Mouse (Mus musculus) adrenal gland, postnatal 10 days (tissue): ENCODE measurements around the gene Olfr1490. TPM values are rescaled to one million over a fixed set of nuclear protein-coding genes. Genes with fewer than 3 reads are reported as not detected.
"Not testable (repeated sequence)": the region's sequence is repeated elsewhere in the genome, so short reads cannot be mapped to it uniquely, and the experiment has no call there.

Experiments
- DNase-seq: peaks from one replicate; pipeline ENCODE4 v3.0.0; 2021; ENCODE audit warnings: mixed read lengths
- long read RNA-seq, 2 experiments: library from polyadenylated mRNA; stranded (forward); transcript quantifications; one replicate each; pipeline ENCODE4 v2.0.0; 2021
- microRNA-seq: library from miRNA; unstranded; fragments of <30 nt; microRNA quantifications from one replicate; pipeline ENCODE4 v1.2.0, GENCODE M21; 2021
- total RNA-seq, 2 experiments: library from RNA; stranded (reverse); gene quantifications; 2 replicates each; pipeline ENCODE4 v1.2.3; 2021

Gene Olfr1490
- total RNA-seq: not detected
- long read RNA-seq, experiment 1: 0 reads
- long read RNA-seq, experiment 2: 0 reads

DNA sequence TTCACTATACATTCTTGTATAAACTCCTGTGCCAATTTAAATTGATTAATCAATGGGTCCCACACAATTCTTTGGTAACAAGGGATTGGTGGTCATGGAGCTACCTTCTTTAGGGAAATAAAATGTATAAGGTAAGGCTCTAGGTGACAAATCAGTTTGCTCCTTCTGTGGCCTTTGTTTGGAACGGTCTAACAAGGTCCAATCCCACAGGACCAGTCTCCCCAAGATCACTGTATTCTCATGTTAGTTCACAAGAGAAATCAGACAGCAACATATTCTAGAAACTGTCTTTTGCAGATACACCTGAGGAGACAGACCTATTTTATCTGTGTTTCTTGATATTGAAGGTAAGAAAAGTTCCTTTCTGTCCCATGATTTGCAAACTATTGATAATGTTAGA lies at the start of gene Olfr1490:
Olfr1490 (plus strand) TSS at position 301 of the 400 bp plus-strand sequence.
- DNase-seq: no peak

DNA sequence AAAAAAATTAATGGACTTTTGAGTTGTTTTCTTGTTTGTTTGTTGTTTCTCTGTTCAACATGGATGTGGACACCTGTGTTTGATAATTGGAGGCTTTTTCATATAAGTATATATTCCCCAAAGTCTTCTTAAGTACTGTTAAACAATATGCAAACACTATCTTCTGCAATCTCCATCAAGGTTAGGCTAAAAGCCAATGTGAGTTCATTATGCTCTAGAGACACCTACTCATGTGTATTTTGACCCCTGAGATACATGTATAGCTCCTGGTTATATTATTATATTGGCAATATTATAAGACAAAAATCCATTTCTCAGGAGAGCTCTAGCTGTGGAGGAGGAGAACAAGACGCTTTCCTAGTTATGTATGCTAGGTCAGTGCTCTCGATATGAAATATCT lies 33.8 kb upstream of the Olfr1490 start, which contains the start of gene Olfr1487:
Olfr1487 (plus strand) TSS at position 301 of the 400 bp plus-strand sequence.
- DNase-seq: not testable (repeated sequence)

DNA sequence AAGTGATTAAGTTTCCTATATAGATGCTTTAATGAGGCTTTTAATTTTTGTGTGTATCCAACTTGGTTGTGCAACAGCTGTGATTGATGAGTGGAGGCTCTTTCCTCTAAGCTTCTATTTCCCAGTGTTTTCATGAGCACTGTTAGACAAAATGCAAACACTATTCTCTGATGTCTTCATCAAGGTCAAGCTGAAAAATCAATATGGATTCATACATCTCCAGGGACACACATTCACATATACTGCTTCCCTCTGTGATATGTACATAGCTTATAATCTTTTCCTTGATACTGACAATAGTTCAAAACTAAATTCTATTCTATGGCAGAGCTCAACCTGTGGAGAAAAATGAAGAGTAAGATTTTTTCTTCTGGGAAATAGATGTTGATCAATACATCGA lies 19.6 kb upstream of the Olfr1490 start, which contains the start of gene Olfr1489:
Olfr1489 (plus strand) TSS at position 301 of the 400 bp plus-strand sequence.
- DNase-seq: no peak

DNA sequence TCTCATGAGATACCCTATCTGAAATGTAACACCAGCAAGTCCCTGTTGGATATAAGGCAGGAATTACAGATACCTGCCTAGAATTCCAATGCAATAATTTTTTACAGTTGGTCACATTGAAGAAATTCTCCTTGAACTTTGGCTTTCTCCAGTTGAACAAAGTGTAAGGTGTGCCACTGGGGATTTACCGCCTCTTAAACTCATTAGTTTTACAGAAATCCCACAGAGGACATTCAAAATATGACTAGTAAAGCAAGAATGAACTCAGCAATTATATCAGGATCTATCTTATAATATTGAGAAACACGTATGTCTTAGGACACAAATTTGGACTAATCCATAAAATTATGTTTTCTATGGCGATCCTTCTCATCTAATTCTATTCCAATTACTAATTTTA lies 46.1 kb downstream of the Olfr1490 start, which contains the start of gene Olfr1491:
Olfr1491 (plus strand) TSS at position 301 of the 400 bp plus-strand sequence.
- no peak for DNase-seq

Small RNA genes within 50 kb of the gene (microRNA-seq; reads per million reads assigned to microRNA genes)
- not detected for gene Gm23931

Other genes with a start within 250 kb of the Olfr1490 start
- gene Olfr1469, start 243.2 kb upstream of the Olfr1490 start, total RNA-seq: not detected
- gene Olfr1471, start 207.7 kb upstream of the Olfr1490 start, total RNA-seq: not detected
- gene Olfr1472, start 195.0 kb upstream of the Olfr1490 start, total RNA-seq: not detected
- gene Olfr1474, start 181.5 kb upstream of the Olfr1490 start, total RNA-seq: not detected
- not detected for gene Olfr1475, start 170.9 kb upstream of the Olfr1490 start, total RNA-seq
- not detected for gene Olfr1477, start 150.5 kb upstream of the Olfr1490 start, total RNA-seq
- not detected for gene Olfr1480, start 123.2 kb upstream of the Olfr1490 start, total RNA-seq
- not detected for gene Olfr1484, start 67.6 kb upstream of the Olfr1490 start, total RNA-seq
- not detected for gene Olfr1487, start 33.7 kb upstream of the Olfr1490 start, total RNA-seq
- gene Olfr1489, start 19.5 kb upstream of the Olfr1490 start, total RNA-seq: not detected
- gene Olfr1491, start 46.2 kb downstream of the Olfr1490 start, total RNA-seq: not detected
- not detected for gene Olfr1493-ps1, start 72.2 kb downstream of the Olfr1490 start, total RNA-seq
- gene Olfr1494, start 88.6 kb downstream of the Olfr1490 start, total RNA-seq: not detected
- gene Olfr1495, start 113.5 kb downstream of the Olfr1490 start, total RNA-seq: not detected
- not detected for gene Olfr1496, start 126.8 kb downstream of the Olfr1490 start, total RNA-seq
- gene Olfr1497, start 147.1 kb downstream of the Olfr1490 start, total RNA-seq: not detected
- gene Olfr1499, start 168.4 kb downstream of the Olfr1490 start, total RNA-seq: not detected
- gene Olfr1500, start 179.4 kb downstream of the Olfr1490 start, total RNA-seq: not detected
- not detected for gene Olfr1501, start 199.6 kb downstream of the Olfr1490 start, total RNA-seq
- gene Olfr1502, start 210.7 kb downstream of the Olfr1490 start, total RNA-seq: not detected
- gene Olfr1504, start 246.8 kb downstream of the Olfr1490 start, total RNA-seq: not detected